Mouse (Mus musculus): Measurements from ENCODE around the gene Fam111a. TPM values are rescaled to one million over a fixed set of nuclear protein-coding genes. Genes with fewer than 3 reads are reported as not detected.
A peak's percentile ranks its signal among the peaks of the same experiment; 100 is the strongest.

Gene Fam111a
- total RNA-seq, 2 experiments from 2014 or later = 2.1 to 2.4 TPM

DNA sequence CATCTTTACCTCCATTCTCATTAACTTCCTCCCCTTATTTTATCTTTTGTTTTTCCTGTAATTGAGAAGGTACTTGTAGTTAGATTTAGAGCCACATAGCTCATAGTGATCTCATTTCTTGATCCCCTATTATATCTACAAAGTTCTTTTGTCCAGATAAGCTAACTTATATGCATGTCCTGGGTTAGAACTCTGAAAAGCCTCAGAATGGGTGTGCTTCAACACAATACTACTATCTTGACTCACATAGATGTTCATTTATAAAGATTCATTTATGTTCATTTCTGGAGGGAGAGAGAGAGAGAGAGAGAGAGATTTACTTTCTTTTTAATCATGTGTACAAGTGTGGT lies 27.0 kb upstream of the Fam111a start:
- Histone ChIP-seq H3K4me3 (peak overlapping the region; percentile 73), H3K27ac (no peak overlapping the region)
- TF ChIP-seq CTCF (IDR thresholded peaks at IDR 0.05) = no peak
- intact Hi-C loops (cut with DNase I) = loop anchor here (1.0 kb wide), 2 partner anchors 74 to 302 kb away; no protein-coding TSS in a partner anchor
- no peak for DNase-seq

DNA sequence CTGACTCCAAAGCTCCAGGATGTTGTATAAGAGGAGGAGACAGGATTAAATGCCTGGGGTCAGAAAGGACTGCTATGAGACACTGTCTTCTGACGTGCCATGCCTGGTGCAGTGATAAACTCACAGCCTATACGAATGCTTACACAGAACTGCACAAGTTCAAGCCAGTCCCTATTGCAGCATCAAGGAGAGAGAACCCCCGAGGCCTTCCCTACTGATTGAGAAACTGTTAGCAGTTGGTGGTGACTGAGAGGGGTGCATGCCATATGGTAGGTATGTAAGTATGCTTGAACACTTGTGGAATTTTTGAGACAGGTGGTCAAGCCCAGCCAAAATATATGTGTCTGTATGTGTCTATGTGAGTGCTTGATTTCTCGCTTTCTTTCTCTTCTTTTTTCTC lies 22.2 kb upstream of the Fam111a start:
- TF ChIP-seq CTCF (IDR thresholded peaks at IDR 0.05) = no peak
- no peak for DNase-seq
- intact Hi-C loops (cut with DNase I) = no loop called here
- Histone ChIP-seq H3K27ac (no peak overlapping the region), H3K4me3 (no peak overlapping the region)

DNA sequence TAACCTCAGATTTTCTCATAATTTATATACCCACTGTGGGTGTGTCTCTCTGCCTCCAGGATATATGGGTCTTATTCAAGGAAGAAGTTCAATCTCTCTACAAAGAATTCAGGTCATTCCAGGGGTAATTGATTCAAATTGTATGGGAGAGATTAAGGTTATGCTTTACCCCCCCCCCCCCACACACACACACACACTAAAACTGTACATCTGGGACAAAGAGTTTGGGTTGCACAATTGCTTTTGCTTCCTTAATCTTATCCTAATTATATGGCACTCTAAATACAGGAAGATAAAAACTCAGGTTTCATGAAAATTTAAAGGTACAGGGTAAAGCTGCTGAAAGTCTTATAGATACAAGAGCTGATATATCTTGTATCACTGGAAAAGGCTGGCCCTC lies 8.4 kb upstream of the Fam111a start:
- TF ChIP-seq CTCF (IDR thresholded peaks at IDR 0.05) = no peak
- Histone ChIP-seq H3K4me3 (no peak overlapping the region), H3K27ac (no peak overlapping the region)
- DNase-seq = no peak
- intact Hi-C loops (cut with DNase I) = no loop called here

DNA sequence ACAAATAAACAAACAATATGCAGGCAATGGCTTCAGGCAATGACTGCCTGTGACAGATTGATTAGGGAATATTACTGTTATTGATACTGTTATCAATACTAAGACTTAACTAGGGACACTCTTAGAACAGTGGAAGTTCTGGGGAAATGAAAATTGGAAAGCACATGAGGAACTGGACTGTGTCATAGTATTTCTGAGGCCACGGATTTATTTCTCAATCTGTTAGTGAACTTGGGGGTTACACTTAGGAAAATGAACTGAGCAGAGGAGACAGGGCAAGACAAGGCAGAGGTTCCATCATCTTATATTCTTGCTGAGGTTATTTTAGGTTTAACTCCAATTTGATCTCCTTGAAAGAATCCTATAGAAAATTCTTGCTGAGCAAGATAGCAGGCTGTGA lies 5.6 kb upstream of the Fam111a start:
- TF ChIP-seq CTCF (IDR thresholded peaks at IDR 0.05) = no peak
- intact Hi-C loops (cut with DNase I) = no loop called here
- DNase-seq = no peak
- H3K27ac ChIP-seq = no peak overlapping the region
- H3K4me3 ChIP-seq = no peak overlapping the region

DNA sequence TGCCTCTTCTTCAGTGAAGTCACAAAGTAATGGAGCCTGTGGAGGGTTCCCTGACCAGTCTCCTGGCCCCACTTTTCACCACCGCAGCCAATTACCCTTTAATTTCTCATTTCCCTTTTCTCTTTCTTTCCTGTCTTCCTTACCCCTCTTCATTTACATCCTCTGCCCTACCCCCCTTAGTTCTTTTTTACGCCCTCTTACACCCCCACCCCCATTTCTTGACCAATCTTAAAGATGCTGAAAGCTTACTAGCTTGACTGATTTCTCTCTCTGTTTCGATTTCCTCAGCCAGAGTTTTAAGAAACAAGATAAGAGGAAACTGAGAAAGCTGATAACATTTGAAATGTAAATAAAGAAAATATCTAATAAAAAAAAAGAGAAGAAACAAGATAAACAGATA lies 4.8 kb upstream of the Fam111a start:
- TF ChIP-seq CTCF (IDR thresholded peaks at IDR 0.05) = no peak
- DNase-seq = no peak
- Histone ChIP-seq H3K27ac (no peak overlapping the region), H3K4me3 (no peak overlapping the region)
- intact Hi-C loops (cut with DNase I) = no loop called here

DNA sequence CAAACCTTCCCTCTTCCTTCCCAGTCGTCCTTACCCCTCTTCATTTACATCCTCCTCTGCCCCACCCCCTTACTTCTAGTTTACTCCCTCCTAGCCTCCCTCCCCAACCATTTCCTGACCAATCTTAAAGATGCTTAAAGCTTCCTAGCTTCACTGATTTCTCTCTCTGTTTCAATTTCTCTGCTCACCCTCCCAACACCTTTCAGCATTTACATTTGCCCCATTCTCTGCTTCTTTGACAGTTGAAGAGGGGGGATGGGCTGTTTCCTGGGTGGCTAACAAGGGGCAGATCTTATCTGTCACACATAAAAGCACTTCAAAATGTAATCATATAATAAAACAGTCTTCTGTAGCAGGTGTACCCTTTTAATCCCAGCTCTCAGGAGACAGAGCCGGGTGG lies 3.9 kb upstream of the Fam111a start:
- Histone ChIP-seq H3K27ac (no peak overlapping the region), H3K4me3 (no peak overlapping the region)
- intact Hi-C loops (cut with DNase I) = no loop called here
- TF ChIP-seq CTCF (IDR thresholded peaks at IDR 0.05) = no peak
- no peak for DNase-seq

DNA sequence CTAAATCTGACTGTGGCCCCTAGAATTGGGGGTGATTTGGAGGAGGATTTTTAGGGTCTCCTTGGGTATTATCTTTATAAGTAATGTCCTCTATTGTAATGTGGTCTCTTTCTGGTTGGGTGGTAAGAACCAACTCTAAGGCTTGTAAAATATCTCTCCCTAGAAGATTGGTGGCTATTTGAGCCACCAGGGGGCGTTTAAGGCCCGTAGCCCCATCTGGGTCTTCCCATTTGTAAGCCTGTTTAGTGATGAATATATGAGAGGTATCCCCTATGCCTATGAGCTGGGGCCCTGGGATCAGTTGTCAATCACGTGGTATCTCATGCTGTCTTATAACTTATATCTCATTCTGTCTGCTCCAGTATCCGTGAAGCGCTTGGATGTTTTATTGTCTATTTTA lies 3.6 kb downstream of the Fam111a start:
- intact Hi-C loops (cut with DNase I) = loop anchor here (2.0 kb wide), 1 partner anchor 42 kb away; no protein-coding TSS in a partner anchor

DNA sequence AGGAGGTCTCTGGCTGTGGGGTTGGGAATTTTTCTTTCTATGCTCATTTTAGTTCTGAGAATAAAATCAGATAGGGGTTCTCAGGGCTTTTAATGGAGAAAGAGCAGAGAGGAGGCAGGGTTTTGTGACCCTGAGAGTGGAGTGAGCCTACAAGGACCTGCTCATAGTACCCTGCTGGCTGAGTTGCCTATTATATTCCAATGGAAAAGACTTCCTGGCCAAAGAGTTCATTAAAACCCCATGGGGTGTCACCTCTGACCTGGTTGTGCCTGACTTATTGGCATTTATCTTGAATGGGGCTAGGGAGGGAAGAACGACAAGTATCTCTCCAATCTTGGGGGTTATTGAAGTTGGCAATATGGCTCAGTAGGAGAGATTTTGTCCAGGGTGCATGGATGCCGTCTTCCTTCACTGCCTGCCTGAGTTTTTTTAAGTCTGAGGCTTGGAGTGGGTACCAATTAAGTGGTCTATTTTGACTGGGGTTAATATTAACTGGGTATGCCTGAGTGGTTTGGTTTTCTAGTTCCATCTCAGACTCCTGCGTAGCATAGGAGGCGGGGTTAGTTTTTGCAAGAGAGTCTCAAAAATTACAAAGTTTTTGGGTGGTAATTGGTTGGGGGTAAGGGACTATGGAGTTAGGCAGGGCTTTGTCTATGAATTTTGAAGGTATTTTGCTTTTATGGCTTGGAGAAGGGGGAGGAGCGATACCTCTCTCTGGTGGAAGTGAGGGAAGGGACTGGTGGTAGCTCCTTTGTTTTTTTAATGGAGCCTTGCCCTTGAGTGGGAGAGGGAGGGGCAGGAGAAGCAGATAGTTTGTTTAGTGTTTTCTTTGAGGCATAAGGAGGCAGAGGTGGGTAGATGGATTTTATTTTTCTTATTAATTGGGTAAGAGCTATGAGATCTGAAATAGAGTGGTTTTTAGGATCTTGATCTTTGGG lies 4.7 kb downstream of the Fam111a start:
- intact Hi-C loops (cut with DNase I) = no loop called here
- no peak for TF ChIP-seq CTCF (IDR thresholded peaks at IDR 0.05)

More for the DNA sequence above, 3.6 kb downstream of the Fam111a start:
- TF ChIP-seq CTCF (IDR thresholded peaks at IDR 0.05) = peak; percentile 73
- Histone ChIP-seq H3K4me3 (no peak overlapping the region), H3K27ac (no peak overlapping the region)
- DNase-seq = peak; percentile 55

DNA sequence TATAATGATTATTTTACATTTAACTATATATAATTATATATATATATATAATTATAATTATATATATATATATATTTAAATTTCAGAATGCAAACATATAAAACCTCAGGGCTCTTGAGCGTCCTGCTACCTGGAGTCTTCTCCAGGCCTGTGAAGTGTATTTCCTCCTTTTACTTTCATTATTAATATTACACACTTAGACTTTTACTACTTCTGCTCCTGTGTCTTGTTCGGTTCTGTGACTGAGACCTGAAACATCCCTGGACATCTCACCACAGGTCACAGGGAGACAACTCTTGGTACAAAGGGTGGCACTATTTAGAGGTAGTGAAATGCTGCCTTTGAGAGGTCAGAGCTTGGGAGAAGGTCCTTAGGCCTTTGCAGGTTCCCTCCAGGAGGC lies 10.8 kb downstream of the Fam111a start:
- intact Hi-C loops (cut with DNase I) = no loop called here
- no peak for TF ChIP-seq CTCF (IDR thresholded peaks at IDR 0.05)
- no peak for DNase-seq

More for the DNA sequence above, 4.7 kb downstream of the Fam111a start:
- Histone ChIP-seq H3K4me3 (no peak overlapping the region), H3K27ac (no peak overlapping the region)
- DNase-seq = no peak

DNA sequence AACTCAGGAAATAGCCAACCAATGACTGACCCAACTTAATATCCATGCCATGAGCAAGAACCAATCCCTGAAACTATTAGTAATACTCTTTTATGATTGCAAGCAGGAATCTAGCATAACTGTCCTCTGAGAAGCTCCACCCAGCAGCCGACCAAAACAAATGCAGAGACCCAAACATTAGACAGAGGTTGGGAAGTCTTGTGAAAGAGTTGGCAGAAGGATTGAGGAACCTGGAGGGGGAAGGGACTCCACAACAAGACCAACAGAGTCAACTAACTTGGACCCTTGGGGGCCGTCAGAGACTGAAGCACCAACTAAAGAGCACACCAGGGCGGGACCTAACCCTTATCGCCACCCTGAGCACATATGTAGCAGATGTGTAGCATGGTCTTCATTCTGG lies 12.7 kb downstream of the Fam111a start:
- no peak for TF ChIP-seq CTCF (IDR thresholded peaks at IDR 0.05)
- Histone ChIP-seq H3K27ac (no peak overlapping the region), H3K4me3 (no peak overlapping the region)
- DNase-seq = no peak
- intact Hi-C loops (cut with DNase I) = no loop called here

More for the DNA sequence above, 10.8 kb downstream of the Fam111a start:
- Histone ChIP-seq H3K4me3 (no peak overlapping the region), H3K27ac (no peak overlapping the region)

DNA sequence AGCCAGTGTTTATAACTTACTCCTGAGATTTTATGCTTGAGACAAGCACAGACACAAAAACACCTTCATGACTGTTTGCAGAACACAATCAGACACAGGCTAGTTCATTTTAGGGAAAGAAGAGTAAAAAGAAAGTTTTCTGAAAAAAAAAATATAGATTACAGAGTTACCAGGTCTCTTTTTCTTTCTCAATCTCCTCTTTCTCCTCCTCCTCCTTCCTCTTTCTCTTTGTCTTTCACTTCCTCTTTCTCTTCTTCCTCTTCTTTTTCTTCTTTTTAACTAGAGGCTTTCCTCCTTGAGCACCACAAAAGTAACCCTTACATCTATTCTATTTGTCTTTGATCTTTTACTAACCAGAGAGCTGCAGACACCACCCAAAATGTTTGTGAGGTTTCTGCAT lies 18.7 kb downstream of the Fam111a start:
- no peak for TF ChIP-seq CTCF (IDR thresholded peaks at IDR 0.05)
- Histone ChIP-seq H3K27ac (no peak overlapping the region), H3K4me3 (no peak overlapping the region)
- no peak for DNase-seq
- intact Hi-C loops (cut with DNase I) = no loop called here

DNA sequence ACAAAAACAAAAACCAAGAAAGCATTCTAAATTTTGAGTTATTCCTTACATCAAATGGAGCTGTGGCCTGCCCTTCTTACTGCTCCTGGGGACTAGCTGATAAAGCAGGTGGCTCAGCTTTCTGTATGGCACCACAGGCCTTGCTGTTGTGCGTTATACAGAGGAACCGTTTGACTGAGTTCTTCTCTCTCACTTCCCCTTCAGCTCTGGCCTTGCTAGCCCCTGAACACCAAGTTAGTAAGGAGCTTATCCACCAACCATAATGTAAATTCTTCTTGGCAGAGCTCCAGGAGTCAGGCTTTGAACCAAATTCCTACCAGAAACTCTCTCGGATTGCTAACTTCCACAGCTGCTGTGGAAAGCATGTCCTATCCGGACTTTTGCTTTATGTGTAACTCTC lies 21.5 kb downstream of the Fam111a start:
- intact Hi-C loops (cut with DNase I) = no loop called here
- no peak for TF ChIP-seq CTCF (IDR thresholded peaks at IDR 0.05)
- no peak overlapping the region for H3K4me3 ChIP-seq

DNA sequence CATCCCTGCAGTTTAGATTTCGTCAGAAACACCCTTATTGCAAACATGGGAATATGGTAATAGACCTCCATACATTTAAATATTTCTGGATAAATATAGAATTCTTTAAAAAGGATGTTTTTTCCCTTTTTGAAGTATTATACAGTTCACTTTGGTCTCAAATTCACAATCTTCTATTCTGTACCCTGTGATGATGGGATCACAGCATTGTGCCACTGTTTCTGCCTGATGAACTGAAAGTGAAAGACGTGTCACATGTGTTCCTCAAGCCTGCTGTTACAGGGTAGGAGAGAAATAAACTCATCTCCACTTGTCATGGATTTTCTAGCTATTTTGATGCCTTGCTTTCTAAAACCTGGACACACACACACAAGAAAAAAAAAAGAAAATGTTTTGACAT lies 25.3 kb downstream of the Fam111a start:
- Histone ChIP-seq H3K4me3 (no peak overlapping the region), H3K27ac (no peak overlapping the region)
- no peak for TF ChIP-seq CTCF (IDR thresholded peaks at IDR 0.05)
- DNase-seq = no peak
- intact Hi-C loops (cut with DNase I) = no loop called here

More for the DNA sequence above, 21.5 kb downstream of the Fam111a start:
- no peak overlapping the region for H3K27ac ChIP-seq
- no peak for DNase-seq

DNA sequence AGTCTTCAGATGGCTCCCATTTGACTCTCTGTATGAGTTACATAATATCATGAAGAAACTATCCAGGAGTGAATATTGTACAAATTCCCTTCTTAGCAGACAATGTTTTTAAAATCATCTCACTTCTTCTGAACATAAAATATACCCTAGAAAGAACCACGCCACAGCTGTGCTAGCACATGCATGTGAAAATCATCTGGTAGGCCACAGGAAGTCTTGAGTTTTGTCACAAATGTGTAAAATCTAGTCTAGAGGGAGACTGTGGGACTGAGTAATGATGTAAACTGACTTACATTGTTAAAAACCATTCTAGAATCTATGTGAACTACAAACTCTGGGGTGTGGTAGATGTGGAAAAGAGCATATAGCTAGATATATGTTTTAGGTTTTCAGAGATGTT lies 26.1 kb downstream of the Fam111a start:
- peak overlapping the region; percentile 81; the same call in 1 of the 2 replicates for H3K27ac ChIP-seq
- no peak for TF ChIP-seq CTCF (IDR thresholded peaks at IDR 0.05)
- H3K4me3 ChIP-seq = no peak overlapping the region
- intact Hi-C loops (cut with DNase I) = no loop called here
- no peak for DNase-seq
